Mouse (Mus musculus): ENCODE data around the gene Pdap1.
A peak's percentile ranks its signal among the peaks of the same experiment; 100 is the strongest.
"Not testable (repeated sequence)": the region's sequence is repeated elsewhere in the genome, so short reads cannot be mapped to it uniquely, and the experiment has no call there.

Pdap1 gene

DNA sequence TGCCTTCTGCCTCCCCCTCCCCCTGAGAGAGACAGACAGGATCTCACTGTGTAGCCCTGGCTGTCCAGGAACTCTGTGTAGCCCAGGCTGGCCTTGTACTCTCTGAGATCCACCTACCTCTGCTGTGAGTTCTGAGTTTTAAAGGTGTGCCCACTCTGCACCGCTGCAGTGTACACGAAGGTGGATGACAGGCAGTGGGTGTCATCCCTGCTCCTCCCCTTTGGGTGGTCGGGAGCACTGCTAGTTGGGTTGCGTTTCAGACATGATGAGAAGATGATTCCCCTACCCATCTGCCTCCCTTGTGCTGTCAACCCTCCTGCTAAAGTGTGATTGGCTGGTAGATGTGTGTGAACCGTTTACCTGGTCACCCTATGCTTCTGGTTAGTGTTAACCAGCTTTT lies 21.6 kb downstream of the Pdap1 start:
- no peak for DNase-seq (ENCODE audit: low spot score)

DNA sequence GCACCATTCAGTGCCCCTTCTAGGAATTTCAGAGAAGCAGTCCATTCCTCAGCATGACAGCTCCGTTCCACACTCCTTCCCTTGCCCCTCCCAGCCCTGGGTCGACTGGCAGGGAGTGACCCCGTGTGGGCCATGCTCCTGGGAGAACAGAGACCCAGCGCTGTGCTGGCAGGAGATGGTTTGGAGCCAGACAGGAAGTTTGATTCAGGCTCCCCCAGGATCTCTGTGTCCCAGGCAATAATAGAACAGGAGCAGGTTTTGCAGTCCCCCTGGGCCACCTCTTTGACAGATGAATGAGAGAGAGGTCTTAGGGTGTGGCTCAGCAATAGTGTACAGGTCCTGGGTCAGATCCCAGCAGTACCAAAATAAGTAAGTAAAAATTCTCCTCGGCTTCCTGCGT lies 22.0 kb downstream of the Pdap1 start:
- DNase-seq (ENCODE audit: low spot score) = no peak

DNA sequence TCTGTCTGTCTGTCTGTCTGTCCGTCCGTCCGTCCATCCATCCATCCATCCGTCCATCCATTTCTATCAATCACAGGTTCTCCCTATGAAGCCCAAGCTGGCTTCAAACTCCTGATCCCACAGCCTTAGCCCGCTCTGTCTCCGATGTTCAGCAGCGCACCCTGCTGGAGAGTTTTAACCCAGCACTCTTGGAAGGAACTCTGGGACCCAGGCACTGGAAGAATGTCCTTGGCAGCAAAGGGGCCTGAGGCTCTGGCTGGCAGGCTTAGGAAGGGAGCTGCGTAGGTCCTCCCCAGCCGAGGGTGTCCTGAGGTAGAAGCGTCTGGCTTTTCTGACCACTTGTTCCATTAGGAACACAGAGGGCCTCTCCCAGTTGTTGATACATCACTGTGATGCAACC lies 23.1 kb downstream of the Pdap1 start:
- no peak for DNase-seq (ENCODE audit: low spot score)

DNA sequence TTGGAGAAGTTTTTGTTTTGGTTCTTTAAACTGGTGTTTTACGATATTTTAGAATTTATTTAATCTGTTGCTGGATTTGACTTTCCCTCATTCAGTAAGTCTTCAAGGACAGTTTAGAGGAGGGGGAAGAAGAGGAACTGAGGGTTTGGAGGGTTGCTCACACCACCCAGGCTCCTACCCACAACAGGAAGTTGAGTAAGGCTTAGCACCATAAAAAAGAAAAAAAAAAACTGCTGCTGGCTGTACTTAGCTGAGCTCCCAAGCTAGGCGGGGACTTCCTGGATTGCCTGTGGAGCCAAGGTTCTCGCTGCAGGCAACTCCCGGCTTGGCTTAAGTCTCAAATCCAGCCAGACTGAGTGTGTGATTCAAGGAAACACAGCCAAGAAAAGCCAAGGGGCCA lies 23.7 kb downstream of the Pdap1 start:
- DNase-seq (ENCODE audit: low spot score) = no peak

DNA sequence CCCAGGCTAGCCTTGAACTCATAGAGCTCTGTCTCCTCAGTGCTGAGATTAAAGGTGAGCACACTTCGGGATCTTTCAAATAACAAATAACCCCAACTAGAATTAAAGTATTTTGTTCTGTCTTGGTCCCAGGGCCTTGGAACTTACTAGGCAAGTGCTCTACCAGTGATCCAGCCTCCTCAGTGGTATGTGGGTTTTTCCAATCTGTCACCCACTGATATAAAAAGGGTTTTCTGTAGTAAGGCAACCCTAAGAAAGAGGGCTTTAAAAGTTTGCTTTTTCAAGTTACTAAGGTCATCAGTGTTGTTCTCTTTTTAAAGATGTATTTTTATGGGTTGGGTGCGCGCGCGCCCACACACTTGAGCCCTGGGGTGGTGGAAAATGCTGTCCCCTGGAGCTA lies 24.3 kb downstream of the Pdap1 start:
- no peak for DNase-seq (ENCODE audit: low spot score)

DNA sequence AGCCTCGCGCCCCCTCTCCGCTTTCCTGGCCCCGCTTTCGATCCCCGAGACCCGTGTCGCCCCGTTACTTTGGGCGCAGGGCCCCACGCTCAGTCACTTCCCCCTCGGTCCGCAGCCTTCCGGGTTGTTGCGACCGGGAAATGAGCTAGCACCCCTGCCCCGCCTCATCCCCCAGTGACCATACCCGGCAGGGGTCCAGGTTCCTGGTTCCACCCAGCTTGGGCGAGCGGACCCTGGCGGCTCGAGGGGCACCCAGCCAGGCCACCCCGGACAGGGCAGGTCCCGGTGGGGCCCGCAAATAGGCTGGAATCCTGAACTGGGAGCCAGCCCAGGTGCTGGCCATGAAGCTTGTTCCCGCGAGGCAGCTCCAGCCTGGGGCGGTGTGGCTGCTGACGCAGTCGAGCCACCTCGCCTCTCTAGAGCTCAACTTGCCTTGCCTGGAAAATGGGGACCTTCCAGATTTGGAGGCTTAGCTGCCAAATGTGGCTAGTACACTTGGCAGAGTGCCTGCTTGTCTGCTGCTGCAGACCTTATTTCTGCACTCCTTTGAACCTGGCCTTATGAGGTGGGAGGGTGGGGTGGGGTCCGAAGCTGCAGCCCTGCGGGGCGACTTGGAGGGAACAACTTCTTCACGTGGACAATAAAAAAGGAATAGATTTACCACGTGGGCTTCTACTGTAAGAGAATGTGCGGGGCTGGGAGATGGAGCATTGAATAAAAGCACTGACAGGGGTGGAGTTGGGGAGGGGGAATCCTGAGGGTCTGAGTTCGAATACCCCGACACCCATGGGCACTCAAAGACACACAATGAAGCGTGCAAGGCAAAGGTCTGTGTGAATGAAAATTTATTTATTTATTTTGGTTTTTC lies 25.2 kb downstream of the Pdap1 start:
- DNase-seq (ENCODE audit: low spot score) = no peak

DNA sequence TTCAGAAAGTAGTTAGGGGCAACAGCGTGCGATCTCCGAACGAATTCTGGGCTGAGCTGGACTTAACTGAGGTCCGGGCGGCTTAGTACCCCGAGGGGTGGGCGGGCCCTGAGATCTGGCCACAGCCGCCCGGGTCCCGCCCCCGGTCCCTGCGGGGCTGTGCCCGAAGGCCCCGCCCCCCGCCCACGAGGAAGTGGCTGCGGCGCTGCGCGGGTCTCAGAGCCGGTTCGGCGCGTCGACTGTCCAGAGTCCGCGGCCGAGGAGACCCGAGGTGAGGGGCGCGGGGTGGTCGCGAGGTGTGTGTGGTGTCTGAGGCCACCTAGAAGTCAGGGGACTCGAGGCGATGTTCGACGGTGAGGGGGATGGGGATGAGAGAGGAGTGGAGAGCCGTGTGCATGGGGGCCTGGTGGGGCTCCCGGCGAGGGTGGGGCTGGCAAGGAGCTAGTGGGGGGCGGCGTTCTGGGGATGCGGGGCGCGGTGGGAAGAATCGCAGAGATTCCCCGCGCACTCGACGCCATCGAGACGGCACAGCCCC lies 25.9 kb downstream of the Pdap1 start, which contains the start of gene Arpc1b:
Gene Arpc1b, plus strand, starts transcription at position 145 of the 535 bp plus-strand sequence.
- DNase-seq (ENCODE audit: low spot score) = no peak

DNA sequence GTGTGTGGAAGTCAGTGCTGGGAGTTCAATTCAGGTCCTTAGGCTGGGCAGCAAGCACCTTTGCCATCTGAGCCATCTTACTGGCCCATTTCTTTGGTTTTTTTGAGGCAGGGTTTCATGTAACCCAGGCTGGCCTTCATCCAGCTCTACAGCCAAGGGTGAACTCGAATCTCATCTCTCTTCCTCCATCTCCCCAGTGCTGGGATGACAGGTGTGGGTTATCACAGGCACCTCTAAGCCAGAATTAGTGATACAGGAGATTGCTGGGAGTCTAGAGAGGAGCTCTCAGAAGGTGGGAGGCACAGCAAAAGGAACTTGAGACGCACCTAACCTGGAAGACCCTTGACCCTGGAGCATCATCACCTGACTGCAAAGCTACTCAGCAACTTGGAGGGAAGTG lies 26.6 kb downstream of the Pdap1 start:
- no peak for DNase-seq (ENCODE audit: low spot score)

DNA sequence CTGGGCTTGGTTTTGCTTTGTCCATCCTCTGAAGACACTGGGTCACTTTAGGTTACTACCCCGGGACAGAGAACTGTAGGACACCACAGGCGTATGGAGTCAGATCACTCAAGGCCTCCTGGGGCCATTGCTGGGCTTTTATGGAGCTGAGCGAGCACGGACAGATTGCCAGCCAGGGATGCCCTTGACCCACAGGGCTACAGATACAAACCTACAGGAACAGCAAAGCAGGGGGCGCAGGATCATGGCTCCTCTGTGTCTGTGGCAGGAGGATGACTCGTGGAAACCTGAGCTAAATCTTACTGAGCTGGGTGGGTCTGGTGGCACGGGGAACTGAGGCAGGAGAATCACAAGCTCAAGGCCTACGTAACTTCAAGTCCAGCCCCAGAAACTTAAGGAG lies 27.5 kb downstream of the Pdap1 start:
- DNase-seq (ENCODE audit: low spot score) = no peak

DNA sequence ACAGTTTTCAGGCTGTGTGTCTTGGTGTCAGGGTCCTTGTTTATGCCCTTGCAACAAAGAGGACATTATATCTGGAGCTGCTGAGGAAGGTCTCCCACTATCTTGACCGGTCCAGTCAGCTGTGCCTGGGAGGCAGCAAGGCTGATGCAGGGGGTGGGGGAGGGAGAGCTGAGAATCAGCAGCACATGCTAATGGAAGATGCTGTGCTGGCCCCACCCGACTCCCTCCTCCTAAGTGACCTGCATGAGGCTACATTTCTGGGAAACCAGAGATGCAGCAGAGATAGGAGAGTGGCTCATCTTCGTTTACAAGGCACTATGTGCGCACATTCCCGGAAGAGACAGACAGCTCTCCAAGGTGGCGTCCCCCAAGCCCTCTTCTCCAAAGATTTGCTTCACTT lies 29.6 kb downstream of the Pdap1 start:
- no peak for DNase-seq (ENCODE audit: low spot score)

DNA sequence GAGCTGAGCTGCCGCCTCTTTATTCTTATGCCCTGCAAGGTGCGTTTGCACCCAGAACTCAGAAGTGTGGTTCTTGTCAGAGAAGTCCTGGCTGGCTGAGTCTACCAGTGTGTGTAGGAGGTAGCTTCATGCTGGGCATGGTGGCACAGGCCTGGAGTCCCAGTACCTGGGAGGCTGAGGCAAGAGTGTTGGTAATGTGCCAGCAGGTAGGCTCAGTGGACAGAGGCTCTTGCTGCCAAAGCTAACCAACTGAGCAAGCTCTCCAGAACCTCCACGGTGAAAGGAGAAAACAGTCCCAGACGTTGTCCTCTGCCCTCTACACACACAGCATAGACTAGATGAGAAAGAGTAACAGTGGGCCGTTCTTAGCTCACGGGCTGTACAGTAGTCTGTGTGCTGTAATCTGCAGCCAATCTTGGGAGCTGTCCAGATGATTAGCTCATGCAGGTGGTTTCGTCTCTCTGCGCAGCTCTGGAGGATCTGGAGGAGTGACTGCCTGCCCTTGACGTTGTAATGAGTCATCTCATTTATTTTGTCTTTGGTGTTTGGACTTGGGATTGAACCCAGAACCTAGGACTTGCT lies 34.3 kb downstream of the Pdap1 start:
- DNase-seq (ENCODE audit: low spot score) = no peak

DNA sequence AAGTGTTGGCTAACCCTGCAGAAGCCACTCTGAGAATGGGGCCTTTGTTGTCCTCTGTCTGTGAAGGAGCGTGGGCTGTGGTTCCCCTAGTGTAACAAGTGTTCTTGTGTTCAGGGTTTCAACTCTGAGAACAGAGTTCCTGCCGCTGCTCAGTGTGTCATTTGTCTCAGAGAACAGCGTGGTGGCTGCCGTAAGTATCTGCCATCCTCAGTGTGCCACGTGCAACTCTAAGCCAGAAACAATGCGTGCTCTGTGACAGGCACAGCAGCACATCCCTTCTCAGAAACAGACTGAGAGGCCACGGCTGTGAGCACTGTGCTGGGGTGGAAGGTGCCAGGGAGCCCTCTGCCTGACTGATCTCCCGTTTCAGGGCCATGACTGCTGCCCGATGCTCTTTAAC lies 35.7 kb downstream of the Pdap1 start:
- no peak for DNase-seq (ENCODE audit: low spot score)

DNA sequence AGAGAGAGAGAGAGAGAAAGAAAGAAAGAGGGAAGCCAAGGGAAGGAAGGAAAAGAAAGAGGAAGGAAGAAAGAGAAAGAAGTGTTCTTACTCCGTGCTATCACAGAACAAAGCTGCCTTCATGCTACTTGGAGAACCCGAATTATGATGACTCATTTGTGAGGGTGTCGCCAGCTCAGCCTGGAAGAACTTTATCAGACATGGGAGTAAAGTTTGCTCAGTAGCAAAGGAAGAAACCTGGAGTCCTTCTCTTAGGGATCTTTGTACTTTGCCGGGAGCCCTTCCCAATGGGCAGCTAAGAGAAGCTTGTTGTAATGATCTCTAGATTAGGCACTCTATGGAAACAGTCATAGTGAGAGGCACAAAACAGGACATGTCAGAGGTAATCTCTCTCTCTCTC lies 37.3 kb downstream of the Pdap1 start:
- DNase-seq (ENCODE audit: low spot score) = no peak

DNA sequence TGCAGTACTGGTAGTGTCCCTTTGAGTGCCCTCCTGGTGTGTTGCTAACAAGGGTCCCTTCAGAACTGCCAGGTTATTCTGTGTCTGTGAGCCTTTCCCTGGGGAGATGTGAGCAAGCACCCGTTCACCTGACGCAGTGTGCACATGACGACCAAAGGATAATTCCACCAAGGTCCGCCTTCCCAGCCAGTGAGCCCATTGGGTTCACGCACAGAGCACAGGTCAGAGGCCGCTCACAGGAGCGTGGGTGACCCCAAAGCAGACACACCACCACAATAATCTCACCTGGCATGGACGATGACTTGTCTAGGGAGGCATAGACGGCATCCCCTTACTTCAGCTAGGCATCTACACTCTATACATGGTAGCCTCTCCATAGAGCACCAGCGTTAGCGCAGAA lies 38.6 kb downstream of the Pdap1 start:
- not testable (repeated sequence) for DNase-seq (ENCODE audit: low spot score)

DNA sequence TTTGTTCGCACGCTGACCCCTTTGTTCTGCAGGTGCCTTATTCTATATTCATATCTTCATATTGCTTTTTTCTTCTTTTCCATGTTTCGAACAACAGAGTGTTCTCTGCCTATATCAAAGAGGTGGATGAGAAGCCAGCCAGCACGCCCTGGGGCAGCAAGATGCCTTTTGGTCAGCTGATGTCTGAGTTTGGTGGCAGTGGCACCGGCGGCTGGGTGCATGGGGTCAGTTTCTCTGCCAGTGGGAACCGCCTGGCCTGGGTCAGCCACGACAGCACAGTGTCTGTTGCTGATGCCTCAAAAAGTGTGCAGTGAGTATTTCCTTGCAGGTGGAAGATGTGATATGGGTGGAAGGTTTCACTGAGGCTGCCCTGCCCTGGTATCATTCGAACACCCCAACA lies 39.1 kb downstream of the Pdap1 start:
- no peak for DNase-seq (ENCODE audit: low spot score)

DNA sequence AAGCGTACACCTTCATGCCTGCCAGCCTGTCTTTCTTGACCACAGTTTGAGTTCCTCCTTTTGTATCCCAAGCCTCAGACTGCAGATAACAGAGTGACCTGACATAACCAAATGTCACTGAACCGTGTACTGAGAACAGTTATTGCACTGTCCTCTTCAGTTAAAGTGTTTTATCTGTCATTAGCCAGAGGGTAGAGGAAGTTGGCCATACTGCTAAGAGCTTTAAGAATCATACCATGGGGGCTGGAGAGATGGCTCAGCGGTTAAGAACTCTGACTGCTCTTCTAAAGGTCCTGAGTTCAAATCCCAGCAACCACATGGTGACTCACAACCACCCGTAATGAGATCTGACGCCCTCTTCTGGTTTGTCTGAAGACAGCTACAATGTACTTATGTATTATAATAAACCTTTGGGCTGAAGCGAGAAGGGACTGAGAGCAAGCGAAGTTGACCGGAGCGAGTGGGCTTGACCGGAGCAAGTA lies 41.7 kb downstream of the Pdap1 start:
- DNase-seq (ENCODE audit: low spot score) = no peak

DNA sequence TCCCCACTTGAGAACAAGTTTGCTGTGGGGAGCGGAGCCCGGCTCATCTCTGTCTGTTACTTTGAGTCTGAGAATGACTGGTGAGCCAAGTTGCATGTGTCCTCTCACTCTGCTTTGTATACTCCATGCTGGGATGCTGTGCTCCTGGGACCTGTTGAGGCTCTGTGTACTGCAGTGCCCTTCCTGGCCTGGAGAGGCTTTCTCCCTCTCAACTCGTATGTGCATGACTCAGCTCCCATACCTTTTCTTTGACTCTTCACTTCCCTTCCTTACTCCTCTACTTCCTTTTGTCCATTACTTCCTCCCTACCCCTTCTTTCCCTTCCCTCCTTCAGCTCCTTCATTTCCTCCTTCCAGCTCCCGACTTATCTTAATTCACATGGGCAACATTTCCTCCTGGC lies 43.8 kb downstream of the Pdap1 start:
- DNase-seq (ENCODE audit: low spot score) = no peak

DNA sequence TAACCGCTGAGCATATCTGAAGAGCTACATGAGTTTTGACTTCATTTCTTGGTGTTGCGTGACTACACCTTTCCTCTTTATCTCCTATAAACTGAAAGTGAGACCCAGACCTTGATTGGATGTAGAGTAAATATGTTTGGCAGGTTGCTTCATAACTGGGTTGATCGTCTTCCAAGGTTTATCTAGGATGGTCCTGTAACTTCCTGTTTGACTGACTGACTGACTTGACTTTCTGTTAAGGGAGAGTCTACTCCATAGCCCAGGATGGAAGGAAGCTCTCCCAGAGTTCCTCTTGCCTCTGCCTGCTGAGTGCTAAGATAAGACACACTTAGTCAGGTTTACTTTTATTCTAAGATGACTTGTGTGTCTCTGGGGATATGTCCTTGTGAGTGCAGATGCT lies 50.2 kb downstream of the Pdap1 start:
- DNase-seq (ENCODE audit: low spot score) = no peak

DNA sequence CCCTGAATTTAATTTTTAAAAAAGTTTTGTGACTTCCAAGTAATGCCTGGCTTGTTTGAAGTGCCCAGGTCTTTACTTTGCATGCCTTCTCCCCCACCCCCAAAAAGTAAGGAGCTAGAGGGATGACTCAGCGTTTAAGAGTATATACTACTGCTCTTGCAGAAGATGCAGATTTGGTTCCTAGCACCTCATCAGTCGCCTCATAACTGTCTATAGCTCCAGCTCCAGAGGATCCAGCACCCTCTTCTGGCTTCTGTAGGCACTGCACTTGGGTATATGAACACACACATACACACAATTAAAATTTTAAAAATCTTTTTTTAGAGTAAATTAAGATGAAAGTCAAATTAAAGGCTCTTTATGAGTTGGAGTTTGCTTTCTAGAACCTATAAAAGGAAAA lies 51.9 kb downstream of the Pdap1 start:
- DNase-seq (ENCODE audit: low spot score) = no peak

DNA sequence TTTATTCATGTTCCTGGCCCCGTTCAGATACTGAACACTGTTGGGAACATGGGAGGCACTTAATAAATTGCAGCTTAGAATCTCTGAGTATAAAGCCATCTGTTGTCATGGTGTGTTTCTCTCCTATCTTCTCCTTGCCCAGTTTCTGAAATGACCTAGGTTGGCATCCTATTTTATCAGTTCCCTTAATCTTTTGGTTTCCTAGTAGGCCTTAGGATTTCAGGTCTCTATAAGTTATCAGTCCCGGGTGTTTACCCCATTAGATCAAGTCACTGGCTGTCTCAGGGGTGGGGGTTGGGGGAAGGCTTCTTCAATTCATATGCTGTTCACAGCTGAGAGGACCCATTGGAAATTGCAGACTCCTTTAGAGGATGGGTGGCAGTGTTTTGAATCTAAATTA lies 55.2 kb downstream of the Pdap1 start:
- DNase-seq (ENCODE audit: low spot score) = no peak

DNA sequence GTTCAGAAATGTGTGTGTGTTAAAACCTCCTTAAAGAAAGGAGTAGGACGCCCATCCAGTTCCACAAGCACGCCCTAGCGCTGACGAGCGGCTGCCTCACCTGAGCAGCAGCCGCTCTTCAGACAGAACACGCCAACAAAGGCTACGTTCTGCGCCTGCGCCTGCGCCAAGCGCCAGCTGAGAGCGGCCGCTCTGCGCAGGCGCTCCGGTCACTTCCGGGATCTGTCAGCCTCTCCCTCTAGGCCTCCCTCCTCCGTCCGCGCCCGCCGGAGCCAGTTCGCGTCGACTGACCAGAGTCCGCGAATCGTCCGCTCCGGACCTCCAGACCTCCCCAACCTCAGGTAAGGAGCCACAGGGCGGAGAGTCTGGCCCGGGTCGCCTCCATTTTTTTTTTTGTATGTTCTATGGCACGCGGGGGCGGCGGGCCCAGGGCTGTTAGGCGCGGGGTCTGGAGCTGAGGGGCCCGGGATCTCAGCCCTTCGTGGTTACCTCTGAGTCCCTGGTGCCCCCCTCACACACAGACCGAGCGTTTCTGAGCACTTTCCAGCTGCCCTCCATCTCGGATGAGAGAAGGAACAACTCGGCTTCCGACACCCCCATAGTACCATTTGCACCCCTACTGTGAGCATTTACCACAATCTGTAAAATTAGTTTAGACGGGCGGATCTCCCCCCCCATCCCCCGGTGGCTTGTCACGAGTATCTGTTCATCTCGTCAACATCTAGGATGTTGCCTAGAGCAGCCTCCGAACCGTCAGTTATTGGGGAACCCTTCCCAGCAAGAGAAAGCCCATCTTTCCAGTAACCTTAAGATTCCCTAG lies 56.2 kb downstream of the Pdap1 start, which contains the start of the genes Arpc1a and Kpna7:
Gene Arpc1a, plus strand, starts transcription at position 199 of the 820 bp plus-strand sequence.
Gene Kpna7, minus strand, starts transcription at position 399 of the 820 bp plus-strand sequence.
- DNase-seq (ENCODE audit: low spot score) = peak; percentile 46

DNA sequence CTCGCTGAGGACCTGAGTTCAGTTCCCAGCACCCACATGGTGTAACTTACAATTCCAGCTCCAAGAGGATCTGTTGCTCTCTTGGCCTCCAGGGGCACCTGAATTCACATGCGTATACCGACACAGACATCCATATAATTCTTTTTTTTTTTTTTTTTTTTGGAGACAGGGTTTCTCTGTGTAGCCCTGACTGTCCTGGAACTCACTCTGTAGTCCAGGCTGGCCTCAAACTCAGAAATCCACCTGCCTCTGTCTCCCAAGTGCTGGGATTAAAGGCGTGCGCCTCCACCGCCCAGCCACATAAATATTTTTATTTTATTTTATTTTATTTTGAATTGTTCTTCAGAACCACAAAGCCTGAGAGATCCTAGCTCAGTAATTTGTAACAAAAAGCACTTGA lies 56.8 kb downstream of the Pdap1 start:
- not testable (repeated sequence) for DNase-seq (ENCODE audit: low spot score)
